Mouse (Mus musculus): ENCODE data around the gene Hist2h3b.

Gene Hist2h3b

DNA sequence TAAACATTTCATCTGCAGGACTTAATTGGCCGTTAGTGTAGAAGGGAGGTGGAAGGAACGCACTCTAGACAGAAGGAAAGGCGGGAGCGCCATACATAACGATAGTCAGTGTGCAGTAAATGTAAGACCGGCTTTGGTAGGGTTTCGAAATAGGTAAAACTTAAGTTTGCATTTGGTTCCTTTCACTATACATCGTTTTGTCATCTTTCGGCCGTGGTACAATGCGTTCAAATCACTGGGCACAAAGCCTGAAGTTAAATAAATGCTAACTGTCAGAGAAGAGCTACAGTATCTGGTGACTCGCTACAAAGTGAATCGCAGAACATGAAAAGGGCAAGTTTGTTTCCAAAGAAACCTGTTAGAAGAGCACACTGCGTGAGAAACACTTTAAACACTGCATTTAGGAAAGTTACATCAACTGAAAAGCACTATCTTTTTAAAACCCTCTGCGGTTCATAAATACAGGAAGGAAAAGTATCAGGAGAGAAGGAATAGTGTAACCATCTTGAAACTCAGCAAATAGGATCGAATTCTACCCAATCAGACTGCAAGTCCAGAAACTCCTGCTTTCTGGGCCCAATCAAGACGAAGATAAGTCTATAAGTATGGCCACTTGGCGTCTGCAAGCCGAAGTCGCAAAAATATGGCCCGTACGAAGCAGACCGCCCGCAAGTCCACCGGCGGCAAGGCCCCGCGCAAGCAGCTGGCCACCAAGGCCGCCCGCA, at the start of gene Hist2h3b:
Hist2h3b (plus strand) TSS at position 604 of the 725 bp plus-strand sequence.
- DNase-seq = peak; percentile 78 to 89

DNA sequence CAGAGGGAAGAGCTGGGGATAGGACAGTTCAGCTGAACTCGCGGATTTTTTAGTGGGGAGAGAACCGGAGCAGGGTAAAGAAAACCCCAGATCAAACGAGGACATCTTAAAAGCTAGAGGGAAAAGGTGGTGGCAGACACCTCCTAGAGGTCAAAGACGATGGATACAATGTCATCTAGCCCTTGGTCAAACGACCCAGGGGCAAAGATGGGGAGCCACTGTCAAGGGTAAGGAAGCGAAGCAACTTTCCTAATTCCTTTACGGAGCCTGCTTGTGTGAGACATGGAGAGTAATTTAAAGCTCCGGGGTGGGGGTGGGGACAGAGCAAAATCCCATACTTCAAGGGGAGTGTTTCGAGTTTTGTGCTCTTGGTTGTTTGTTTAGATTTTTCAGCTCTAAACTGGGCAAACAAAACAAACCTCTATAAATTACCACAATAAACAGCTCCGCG, 49.2 kb upstream of the Hist2h3b start:
- peak in 1 of 2 experiments; percentile 21 for DNase-seq

DNA sequence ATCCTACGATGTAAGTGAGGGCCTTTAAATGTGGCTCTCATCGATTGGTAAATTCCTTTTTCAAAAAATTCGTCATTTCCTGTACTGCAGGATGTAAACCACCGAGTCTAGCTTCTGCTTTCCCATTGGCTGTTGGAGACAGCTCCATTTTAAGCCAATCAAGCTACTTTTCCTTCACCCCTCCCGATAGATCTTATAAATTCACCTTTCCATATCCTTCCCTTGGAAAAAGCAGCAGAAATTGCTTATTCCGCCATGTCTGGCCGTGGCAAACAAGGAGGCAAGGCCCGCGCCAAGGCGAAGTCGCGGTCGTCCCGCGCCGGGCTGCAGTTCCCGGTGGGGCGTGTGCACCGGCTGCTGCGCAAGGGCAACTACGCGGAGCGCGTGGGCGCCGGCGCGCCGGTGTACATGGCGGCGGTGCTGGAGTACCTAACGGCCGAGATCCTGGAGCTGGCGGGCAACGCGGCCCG, 48.8 kb upstream of the Hist2h3b start, which contains the start of the genes Bola1 and Hist2h2ab:
Bola1 (minus strand) TSS at position 49 of the 470 bp plus-strand sequence.
Hist2h2ab (plus strand) TSS at position 205 of the 470 bp plus-strand sequence.
- DNase-seq = peak; percentile 63 to 83

DNA sequence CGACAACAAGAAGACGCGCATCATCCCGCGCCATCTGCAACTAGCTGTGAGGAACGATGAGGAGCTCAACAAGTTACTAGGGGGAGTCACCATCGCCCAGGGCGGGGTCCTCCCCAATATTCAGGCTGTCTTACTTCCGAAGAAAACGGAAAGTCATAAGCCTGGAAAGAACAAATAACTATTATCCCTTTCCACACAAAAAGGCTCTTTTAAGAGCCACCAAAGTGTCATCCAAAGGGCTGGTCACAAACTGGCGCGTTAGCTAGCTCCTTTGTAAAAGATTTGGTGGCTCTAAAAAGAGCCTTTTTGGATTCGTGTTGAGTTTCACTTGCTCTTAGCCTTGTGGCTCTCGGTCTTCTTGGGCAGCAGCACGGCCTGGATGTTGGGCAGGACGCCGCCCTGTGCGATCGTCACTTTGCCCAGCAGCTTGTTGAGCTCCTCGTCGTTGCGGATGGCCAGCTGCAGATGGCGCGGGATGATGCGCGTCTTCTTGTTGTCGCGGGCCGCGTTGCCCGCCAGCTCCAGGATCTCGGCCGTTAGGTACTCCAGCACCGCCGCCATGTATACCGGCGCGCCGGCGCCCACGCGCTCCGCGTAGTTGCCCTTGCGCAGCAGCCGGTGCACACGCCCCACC, 48.2 kb upstream of the Hist2h3b start:
- peak in 1 of 2 experiments; percentile 15 for DNase-seq

DNA sequence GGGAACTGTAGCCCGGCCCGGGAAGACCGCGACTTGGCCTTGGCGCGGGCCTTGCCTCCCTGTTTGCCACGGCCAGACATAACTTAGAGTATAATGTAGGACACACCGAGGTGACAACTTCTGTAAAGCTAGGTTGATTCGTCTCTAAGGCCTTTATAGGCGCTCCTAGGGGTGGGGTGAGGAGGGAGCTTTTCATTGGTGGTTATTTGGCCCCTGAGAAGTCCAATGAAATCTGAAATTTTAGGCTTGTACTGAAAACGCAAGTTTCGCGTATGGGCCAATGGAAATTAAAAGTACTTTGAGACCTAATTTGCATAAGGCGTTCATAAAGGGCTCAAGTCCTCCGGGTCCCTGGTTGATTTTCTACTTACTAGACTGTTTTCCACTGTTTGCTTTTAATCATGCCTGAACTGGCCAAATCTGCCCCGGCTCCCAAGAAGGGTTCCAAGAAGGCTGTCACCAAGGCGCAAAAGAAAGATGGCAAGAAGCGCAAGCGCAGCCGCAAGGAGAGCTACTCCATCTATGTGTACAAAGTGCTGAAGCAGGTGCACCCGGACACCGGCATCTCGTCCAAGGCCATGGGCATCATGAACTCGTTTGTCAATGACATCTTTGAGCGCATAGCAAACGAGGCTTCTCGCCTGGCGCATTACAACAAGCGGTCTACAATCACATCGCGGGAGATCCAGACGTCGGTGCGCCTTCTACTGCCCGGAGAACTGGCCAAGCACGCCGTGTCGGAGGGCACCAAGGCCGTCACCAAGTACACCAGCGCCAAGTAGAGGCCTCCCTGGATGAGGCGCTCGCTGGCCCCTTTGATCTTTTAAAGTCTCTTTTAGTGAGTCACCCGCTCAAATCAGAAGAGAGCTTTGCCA, 47.5 kb upstream of the Hist2h3b start, which contains the start of the genes Hist2h2ac and Hist2h2be:
Hist2h2ac (minus strand) TSS at position 116 of the 875 bp plus-strand sequence.
Hist2h2be (plus strand) TSS at position 355 of the 875 bp plus-strand sequence.
- peak; percentile 85 to 91 for DNase-seq

DNA sequence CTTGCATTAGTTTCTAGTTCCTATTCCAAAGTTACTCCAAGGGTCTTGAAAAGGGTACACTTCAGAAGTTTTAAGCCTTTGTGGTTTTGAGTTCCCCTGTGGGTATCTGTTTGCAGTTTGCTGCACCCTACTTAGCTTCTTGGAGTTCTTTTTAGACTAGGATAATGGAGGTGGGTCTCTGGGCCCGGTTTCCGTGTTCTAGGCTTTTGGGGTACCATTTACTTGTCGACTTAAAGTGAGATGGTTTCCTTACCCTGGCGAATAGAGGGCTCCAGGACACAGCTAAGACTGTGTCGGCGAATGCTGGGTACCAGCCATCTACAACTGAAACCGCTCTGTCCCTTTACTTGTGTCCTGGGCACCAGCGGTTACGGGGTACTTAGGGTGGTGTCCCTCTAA, 46.8 kb upstream of the Hist2h3b start:
- no peak for DNase-seq

DNA sequence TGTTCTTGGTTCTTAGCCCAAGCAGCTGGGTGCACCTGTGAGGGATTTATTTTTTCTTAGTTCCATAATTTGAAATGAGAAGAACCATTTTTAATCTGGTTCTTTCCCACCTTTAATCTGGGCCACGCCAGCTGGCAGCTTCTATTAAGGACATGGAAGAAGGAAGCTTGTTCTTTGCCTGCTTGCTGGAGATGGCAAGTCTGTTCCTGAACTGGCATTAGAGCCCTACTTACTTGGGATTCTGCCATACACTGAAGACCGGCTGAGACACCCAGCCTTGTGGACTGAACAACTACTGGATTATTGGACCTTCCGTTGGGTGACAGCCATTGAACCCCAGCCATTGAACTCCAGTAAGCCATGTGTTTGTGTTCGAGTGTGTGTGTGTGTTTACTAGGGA, 45.7 kb upstream of the Hist2h3b start:
- DNase-seq = no peak

DNA sequence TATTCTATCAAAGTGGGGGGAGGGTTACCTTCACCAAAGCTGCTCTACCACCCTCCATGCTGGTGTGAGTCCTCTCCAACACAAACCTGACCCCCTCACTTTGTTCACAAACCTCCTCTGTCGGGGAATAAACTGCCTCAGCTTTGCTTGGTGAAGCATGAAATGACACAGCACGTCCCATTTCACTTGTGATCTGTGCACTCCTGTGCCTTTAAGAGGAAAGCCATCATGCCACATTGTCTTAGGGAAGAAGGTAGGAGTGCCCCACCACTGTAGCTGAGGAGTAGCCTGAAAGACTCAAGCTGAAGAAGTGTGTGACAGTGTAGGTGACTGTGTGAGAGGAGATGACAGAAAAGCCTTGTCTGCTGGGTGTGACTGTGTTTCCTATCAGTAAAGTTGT, 43.0 kb upstream of the Hist2h3b start:
- no peak for DNase-seq

DNA sequence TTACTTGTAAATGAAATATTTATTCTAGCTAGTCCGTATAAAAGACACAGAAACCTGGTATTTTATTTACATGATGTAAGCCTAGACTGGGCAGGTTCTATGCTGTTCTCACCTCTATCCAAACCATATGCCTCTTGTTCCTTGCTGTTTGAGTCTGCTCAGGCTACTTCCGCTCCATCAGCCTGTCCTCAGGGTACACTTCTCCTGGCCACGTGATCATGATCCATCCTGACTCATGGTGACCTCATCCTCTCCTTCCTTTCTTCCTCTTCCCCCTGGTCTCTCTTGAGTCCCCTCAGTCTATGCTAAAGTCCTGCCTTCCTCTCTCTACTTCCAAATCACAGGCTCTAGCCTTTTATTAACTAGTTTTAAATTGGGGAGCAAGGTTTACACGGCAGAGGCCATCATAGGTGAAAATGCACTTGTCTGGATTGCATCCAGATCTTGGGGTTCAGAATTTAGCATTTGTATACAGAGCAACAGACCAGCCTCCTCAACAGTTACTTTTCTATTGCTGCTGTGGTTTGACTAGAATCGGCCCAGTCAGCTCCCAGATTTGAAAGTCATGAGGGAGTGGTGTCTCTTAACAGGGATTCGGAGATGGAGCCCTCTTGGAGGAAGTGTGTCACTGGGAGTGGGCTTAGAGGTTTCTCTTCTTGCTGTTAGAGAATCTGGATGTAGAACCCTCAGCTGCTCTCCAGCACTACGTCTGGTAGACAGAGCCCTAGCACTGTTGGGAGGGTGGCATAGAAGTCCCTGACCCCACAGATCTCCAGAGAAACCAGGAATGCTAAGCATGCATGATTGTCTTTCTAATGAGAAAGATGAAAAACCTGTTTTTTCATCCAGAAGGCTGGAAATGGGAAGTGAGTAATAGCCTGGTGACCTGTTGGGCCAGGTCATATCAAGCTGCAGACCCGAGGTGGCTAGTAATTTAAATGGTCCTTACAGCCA, 41.5 kb upstream of the Hist2h3b start:
- DNase-seq = no peak

DNA sequence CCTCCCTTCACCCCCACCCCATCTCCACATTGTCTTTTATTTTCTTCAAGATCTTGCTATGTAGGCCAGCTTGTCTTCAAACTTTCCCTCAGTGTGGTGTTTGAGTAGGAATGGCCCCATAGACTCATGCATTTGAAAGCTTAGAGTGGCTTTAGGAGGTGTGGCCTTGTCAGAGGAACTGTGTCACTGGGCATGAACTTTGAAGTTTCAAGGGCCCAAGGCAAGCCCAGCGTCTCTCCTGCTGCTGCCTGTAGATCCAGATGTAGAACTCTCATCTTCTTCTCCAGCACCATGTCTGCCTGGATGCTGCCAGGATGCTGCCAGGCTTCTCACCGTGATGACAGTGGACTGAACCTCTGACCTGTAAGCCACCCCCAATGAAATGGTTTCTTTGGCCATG, 39.6 kb upstream of the Hist2h3b start:
- DNase-seq = no peak

DNA sequence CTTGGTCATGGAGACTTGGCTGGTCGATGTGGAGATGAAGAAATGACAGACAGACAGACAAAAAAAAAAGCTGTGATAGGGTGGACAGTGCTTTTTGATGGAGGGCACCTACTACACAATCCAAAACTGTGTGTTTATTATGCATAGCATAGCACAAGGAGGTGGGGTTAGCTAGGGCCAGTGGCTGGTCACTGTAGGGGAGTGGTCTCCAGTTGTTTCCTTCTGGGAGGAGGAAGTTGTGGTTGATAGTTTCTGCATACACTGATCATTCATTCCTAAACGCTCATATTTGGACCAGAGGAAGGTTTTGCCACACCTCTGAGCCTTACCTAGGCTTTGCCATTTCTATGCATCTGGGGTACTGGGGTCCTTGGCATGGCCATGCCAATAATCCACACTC, 38.0 kb upstream of the Hist2h3b start:
- DNase-seq = no peak

DNA sequence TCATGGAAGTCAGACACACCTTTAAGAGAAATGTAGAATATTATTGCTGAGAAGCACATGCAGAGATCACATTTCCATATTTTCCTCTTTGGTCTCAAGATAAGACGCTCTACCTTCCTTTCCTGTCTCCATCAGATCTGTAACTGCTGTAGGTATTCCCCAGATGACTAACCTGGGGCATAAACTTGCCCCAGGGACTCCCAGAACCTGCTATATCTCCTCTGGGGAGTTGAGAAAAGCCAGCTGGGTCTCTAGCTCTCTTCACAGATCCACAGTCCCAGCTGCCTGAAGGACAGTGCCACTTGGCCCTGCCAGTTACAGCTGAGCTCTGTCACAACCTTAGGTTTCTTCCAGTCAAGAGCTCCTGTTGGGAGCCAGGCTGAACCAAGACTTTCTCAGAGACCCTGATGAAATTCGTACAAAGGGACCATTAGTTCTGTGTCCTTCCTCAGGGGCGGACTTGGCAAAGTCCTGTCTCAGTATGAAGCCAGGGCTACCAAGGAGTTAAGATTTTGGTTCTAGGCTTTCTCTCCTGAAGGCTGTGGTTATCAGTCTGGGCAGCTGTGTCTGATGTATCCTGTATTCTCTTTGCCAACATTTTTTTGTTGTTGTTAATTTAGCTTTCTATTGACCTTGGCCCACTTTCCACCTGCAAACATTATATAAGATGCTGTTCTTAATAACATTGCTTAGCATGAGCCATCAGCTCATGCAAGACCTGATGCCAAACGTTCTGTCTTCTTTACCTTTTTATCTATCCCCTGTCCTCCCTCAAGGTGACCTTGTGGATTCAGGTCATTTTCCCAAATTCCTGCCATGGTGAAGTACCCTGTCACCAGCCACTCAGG, 37.3 kb upstream of the Hist2h3b start:
- no peak for DNase-seq

DNA sequence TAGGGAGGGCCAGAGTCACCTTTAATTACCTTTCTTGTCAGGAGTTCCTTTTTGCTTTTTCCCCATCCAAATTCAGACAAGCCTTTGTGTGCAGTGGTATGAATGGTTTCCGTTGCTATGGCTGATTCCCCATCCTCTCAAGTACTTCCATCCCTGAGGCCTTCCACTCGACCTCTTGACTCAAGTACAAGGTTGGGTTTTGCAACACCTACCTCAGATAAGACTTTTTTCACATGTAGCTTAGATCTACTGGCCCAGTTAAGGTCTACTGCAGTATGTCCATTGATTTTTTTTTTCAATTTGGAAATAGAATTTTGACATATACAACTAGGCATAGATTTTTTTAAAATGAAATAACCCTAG, 36.7 kb upstream of the Hist2h3b start:
- DNase-seq = no peak

DNA sequence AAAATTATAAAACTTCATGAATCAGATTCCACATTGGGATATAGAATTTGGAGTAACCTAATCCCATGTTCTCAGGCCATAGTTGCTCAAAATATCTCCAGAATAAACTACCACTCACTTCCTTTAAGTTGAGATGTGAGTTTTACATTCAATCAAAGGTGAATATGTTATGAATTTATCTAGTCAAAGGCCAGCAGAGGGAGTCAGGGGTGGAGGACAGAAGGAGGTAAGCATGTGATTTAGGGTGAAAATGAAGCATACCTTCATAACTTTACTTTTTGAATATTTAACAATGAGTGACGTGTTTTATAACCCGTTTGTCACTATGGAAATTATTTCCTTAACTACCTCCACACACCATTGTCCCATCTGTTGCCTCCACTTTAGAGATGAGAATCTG, 33.5 kb upstream of the Hist2h3b start:
- no peak for DNase-seq

DNA sequence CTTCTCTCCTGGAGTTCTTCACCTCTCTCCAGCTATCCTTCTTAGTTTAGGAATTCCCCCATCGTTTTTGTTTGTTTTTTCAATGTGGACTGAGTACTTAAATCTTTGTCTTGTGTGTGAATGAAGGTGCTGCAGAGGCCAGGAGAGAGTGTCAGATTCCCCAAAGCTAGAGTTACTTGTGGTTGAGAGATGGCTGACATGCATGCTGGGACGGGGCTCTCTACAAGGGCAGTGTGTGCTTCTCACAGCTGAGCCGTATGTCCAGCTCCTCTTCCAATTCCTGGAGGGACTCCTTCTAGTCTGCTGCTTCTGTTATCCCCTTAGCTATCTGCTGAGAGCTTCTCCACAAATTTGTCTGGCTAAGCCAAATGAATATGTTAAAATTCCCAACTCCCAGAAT, 32.6 kb upstream of the Hist2h3b start:
- DNase-seq = no peak

DNA sequence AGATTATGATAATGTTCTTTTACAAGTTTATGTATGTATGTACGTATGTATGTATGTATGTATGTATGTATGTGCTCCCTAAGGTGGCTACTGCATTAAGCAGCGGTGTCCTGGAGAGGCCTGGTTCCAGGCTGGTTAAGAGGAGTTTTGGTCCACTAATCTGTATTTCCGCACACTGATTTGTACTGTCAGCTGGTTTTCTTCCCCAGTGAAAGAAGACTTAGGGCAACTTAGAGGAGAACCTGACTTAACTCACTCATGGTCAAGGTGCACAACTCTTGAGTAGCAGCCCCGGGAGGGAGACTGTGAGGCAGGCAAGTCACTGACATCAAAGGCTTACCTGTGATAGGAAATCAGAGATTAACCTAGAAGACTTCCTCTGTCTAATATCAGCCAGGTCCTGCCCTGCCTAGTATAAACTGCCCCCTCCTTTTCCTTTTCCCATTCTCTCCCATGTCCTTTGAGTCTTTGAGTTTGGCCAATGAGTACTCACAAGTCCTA, 31.6 kb upstream of the Hist2h3b start:
- no peak for DNase-seq

DNA sequence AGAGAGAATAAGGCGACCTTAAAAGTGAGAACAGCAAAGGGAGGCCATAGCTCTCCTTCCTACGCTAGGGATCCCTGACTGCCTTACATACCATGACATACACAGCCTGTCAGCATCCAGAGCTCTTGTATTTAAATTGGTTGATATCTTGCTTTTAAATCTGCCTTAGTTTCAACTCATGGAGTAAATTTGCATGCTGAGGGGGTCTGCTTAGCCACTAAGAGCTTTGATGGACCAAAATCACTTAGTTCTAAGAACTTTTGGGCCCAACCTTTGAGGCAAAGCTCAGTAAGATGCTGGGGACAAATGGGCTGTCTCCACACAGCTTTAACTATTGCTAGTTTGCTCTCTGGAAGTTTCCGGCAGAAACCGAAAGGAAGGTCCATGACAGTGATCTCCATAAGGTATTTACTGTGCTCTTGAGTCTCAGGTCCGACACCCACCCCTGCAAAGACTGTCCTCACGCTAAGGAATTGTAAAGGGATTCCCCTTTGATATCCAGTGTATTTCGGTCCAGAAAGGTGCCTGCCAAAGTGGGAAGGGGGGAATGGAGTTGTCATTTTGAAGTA, 31.0 kb upstream of the Hist2h3b start:
- DNase-seq = no peak

DNA sequence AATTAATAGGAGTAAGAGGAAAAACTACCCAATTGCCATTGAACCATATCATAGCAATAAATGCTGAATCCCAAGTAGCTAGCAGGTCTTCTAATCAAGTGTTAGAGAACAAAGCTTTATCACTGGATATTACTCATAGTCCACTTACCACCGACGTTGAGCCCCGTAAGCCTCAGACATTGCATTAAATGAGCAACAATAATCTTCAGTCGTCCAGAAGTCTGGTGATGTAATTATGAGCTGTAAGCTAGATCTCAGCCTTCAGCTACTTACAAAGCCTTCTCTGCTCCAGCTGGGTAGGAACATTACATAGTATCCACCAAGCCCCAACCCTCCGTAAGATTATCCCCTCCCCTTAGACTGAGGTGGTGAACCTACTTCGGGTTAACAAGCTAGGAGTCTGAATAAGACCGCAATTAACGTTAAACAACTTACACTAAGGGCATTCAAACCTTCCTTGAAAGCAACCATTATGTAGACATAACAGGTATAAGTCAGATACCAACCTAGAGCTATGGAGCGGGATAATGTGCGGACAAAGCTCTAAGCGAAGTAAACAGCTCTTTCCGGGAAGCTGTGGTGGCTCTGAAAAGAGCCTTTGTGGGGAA, 30.4 kb upstream of the Hist2h3b start:
- no peak for DNase-seq

DNA sequence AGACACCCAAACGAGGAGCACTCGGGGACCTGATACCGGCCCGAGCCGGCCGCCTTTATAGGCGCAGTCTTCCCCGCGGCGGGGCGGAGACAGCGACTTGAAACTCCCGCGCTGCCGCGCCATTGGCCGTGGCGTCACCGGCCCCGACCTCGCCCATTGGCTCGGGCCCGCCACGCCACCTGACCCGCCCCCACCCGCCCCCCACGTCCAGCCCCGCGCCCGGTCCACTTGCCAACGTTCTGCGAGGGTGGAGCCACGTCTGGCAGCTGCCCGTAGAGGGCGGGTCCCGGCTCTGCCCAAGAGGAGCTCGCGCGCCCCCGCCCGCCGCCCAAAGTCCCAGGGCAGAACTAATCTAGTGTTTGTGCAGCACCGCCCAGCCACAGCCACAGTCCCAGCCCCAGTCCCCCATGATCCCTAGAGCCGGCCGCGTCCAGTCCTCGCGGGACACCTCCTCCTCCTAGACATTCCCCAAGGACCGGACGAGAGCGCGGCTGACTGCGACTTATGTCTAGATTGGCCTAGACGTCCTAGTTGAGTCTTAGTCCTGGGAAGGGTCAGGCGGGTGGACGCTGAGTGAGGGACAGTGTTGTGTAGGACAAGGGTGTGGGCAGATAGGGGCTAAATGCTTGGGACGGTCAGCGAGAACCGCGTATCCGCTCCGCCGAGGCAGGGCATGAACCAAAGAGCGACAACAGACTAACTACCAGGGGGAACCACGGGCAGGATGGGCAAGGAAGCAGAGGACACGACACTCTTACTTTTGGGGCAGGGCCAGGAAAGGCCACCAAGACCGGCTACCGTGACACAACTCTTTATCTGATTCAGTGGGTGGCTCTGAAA, 29.3 kb upstream of the Hist2h3b start, which contains the start of gene Hist2h3c2:
Hist2h3c2 (minus strand) TSS at position 174 of the 840 bp plus-strand sequence.
- DNase-seq = peak in 1 of 2 experiments; percentile 73
